Mouse (Mus musculus) spleen, adult 12 weeks (tissue): Measurements from ENCODE around the gene Rbm47.

ENCODE experiments used
- DNase-seq: peaks from one replicate; pipeline ENCODE4 v3.0.0; 2022; ENCODE audit warnings: low spot score

Rbm47 gene

DNA sequence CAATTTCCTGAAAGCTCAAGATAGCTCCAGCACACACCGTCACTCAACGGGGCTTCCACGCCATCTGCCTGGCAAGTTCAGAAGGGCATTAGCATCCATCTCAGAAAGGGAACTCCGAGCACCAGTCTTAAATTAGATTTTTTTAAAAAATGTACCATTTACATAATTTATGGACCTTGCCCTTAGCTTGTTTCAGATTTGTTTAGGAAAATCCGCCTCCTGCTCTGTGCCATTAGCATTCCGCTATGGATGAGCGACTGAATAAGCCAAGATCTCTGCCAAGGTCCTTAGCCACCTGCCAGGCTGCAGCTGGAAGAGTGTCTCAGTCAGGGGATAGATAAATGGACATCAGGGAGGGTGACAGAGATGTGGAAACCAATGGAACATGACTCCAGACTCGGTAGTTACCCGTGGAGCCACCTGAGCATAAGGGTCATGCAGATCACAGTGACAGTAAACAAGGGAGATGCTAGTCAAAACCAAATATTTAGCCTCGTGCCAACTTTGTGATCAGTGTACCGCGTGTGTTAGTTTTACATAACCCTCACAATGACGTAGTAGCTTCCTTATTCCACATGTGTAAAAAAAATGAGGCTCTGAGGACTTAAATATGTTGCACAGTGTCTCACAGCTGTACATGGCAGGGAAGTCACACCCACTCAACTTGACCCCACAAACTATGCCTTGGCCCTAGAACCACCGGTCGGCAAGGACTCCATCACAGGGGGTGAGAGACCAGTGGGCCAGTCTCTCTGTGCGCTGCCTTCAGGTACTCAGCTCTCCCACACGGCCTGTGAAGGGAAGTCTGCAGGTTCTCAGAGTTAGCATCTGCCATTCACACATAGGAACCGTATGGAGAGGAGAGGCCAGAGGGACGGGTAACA lies 110.6 kb downstream of the Rbm47 start:
- no peak for DNase-seq

DNA sequence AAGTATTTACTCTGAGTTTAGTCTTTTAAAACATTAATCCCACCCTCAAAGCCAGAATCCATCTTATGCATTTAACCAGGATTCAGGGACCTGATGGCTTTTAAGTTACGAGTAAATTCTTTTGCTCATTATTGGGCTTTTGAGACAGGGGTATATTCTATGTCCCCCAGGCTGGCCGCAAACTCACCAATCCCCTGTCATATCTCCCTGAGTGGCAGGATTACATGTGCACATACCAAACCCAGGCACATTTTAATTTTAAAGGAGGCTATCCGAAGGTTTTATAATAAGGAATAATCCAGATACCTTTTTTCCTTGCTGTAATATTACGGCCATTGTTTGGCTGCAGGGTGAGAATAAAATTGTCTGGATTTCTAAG lies 111.3 kb downstream of the Rbm47 start:
- DNase-seq: no peak

DNA sequence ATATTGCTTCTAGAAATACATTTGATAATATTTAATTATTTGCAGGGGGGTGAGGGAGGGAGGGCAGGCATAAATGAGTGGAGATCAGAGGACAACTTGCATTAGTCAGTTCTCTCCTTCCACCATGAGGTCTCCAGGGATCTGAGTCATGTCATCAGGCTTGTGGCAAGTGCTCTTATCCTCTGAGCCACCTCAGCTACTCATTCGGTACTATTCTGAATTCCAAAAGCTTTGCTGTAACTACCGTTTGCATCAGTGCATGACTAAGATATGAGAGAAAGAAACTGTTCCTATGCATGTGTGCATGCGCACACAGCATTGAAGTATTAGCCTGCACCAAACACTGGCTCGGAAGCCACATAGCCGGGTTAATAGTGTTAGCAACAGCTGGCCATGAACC lies 114.1 kb downstream of the Rbm47 start:
- DNase-seq: no peak

DNA sequence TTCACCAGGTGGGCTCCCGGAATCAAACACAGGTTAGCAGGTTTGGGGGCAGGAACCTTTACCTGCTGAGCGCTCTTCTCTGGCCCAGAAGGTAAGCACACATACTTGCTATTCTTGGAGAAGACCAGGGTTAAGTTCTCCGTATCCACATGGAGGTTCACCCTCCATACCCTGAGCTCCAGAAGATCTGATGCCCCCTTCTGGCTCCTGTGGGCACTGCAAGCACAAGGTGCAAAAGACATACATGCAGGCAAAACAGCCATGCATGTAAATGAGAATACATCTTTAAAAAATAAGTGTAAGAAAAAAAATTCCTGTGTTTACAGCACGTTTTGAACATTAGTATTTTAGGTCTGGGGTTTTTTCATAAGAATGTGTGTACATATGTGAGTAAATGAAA lies 116.2 kb downstream of the Rbm47 start:
- DNase-seq: no peak

DNA sequence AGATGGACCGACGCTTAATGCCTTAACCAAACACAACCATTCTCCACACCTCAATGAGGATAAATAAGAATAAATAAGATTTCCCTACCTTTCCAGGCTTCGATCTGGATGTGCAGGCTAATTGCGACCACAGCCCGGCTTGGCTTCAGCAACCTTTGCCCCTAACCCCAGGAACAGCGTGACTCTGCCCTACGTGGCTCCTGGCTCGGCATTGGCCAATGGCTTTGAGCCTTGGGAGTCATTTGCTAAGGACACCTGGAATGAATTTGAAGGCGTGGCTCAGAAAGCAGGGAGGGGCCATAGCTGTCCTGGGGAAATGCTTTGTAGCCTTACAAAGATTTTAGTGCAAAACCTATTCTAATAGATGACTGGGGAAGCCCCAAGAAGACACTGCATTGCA lies 118.5 kb downstream of the Rbm47 start:
- DNase-seq: no peak

DNA sequence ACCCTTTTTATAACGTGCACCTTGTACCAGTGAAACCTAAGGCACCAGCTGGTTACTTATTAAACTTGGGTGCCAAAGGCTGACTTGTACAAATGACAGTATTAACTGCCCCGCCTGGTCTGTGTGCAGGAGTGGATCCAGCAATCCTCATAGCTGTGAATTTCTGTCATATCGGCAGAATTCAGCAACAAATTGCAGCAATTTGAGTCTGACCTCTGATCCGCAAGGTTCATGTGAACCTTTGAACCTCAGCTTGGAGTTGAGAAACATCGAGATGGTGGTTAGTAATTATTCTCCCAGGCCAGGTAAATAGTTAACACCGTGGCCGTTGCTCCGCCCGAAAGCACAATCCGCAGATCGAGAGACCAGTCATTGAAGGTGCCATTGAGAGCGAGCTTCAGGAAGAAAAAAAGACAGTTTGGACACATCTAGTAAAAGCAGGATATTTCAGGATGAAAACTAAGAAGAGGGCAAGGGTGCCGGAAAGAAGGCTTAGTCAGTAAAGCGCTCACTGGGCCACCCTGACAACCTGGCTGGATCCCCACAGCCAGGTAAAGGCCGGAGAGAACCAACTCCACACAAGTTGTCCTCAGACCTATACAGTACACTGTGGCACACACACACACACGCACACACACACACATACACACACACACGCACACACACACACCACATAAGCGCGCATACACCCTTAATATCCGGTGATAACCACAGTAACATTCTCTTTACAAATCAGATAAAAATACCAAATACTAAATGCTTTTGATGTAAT lies 120.0 kb downstream of the Rbm47 start:
- no peak for DNase-seq

DNA sequence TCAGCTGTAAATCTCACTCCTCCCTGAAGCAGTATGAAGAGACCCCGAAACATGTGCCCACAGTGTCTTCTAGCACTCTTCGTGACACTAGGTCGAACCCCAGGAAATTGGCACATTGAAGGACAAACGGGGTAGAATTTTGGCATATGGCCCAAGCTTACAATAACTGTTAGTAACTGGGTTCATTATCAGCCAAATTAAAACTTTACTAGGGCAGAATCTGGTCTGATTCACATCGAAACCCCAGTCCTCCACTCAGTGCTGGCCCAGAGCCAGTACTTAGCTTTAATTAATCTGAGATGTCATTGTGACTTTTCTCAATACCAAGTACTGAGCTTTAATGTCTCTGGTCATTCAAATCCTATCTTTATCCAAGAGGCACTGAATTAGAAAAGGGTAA lies 122.1 kb downstream of the Rbm47 start:
- no peak for DNase-seq

DNA sequence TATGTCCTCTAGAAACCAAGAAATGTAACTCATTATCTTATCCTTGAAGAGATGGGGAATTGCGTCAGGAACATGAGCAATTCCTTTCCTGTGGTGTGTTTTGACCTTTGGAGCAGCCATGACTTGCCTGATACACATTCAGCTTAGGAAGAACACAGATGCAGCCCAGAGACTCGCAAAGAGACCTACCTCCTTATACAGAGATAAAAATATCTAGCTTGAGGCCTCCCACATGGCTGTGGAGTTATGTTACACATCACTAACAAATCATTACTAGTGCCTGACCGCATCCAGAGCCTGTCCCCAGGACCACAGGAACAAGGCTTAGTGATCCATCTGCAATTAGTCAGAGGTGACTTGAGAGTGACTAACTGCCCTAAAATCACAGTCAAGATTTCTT lies 126.6 kb downstream of the Rbm47 start:
- DNase-seq: no peak

DNA sequence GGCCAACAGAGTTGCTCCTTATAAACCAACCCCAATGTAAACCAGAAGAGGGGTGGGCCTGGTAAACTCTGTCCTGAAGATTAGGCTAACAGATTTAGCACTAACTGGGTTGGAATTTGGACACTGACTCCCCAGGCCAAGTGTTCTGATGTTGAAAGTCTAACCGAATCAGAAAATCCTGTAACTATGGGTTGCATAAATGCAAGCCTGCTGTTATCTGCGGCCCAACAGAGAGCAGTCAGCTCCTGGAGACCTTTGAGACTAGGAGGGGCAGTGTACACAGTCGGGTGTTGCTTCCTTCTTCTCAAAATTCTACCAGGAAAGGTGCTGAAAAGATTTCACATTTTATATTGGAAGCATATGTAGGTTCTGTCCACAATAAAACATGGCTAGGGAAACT lies 129.0 kb downstream of the Rbm47 start:
- no peak for DNase-seq

DNA sequence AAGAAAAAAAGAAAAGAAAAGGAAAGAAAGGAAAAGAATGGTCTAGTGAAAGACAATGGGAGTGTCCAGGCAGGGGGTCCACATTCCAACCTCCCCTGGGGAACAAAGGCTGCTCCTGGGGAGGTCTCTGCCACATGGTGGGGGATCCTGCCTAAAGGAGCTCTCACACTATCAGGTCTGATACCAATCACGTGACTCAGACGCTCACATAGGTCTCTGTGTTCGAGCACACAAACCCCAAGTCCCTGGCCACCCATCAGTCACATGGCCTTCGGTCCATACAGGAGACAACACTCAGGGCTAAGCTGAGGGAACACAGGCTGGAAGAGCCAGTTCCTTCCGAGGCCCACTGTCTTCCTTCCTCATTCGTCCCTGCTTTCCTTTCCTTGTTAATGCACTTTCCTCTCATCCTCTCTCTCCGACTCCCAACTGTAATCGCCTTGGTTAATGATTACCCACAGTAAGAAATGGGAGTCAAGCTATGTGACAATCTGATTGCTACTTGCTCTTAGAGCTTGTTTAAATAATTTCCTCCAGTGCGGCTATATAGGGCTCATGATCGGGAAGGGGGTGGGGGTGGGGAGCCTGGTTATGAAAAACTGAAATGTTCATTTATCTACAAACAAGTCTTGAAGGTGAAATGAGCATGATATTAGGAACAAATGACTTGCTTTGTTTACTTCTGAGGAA lies 130.1 kb downstream of the Rbm47 start:
- DNase-seq: no peak

DNA sequence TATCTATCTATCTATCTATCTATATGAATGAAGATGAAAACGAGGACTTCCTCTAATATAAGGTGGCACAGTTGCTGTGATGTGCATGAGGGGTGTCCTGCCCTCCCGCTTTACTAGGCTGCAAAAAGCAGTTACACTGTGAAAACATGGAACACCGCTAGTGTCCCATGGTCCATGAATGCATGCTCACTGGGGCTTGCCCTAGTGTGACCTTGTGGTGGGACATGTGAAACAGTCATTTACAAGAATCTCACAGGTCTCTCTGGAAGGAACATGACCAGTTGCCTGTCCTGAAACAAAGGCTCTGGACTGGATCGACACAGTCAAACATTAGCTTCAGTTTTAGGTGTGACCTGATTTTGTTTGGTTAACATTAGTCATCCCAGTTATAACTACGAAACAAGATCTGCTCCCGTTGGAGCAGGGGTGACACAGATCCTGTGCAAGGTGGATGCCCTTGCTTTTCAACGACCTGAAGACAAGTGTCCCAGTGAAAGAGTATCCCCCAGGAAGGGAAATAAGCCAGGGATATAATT lies 132.1 kb downstream of the Rbm47 start:
- no peak for DNase-seq

DNA sequence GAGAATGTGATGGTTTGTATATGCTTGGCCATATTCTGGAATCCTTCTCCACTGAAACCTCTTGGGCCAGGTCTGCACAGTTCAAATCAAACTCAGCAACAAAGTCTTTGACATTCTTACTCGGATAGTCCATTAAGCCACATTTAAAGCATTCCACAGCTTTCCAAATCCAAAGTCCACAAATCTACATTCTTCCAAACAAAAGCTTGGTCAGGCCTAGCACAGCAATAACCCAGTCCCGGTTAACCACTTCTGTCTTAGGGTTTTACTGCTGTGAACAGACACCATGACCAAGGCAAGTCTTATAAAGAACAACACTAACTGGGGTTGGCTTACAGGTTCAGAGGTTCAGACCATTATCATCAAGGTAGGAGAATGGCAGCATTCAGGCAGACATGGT lies 133.1 kb downstream of the Rbm47 start:
- no peak for DNase-seq

DNA sequence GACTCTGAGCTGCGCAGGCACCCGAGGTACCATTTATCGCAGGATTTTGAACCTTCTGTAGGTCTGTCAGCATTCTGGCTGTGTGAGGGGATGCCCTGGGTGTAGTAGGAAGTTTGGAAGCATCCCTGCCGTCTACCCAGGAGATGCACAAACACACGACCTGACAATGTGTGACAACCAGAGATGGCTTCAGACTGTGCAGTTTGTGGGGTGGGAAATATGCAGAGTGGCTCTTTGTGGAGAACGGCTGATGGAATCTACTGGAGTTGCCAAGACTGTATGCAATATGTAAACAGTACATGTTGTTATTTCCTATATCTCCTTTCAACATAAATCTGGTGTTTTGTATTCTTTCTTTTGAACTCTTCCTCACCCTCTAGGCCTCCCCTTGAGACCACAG lies 135.9 kb downstream of the Rbm47 start:
- DNase-seq: no peak

DNA sequence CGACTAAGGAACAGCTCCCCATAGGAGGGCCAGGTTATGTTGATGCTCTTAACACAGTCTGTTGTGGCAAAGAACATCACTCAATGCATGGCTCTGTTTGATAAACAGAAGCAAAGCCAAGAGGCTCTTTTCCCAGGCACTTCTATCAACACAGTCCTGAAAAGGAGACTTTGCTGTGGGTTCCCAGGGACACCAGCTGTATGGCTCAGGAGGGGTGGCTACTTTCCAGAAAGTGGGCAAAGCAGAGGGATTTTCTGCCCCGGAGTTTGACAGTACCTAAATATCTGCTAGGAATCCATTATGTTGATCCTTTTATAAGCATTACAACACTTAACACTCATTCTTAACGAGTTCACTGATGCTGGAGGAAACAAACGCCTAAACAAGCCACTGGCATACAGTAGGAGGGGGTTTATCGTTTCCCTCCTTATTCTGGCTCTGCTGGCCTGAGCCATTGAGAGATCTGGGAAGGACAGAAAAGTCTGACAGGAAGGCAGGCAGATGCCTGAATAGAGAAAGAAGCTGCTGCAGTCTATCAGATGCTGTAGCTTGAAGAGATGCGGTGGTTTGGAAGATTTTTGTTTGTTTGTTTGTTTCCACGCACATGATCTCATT lies 136.4 kb downstream of the Rbm47 start:
- DNase-seq: no peak

DNA sequence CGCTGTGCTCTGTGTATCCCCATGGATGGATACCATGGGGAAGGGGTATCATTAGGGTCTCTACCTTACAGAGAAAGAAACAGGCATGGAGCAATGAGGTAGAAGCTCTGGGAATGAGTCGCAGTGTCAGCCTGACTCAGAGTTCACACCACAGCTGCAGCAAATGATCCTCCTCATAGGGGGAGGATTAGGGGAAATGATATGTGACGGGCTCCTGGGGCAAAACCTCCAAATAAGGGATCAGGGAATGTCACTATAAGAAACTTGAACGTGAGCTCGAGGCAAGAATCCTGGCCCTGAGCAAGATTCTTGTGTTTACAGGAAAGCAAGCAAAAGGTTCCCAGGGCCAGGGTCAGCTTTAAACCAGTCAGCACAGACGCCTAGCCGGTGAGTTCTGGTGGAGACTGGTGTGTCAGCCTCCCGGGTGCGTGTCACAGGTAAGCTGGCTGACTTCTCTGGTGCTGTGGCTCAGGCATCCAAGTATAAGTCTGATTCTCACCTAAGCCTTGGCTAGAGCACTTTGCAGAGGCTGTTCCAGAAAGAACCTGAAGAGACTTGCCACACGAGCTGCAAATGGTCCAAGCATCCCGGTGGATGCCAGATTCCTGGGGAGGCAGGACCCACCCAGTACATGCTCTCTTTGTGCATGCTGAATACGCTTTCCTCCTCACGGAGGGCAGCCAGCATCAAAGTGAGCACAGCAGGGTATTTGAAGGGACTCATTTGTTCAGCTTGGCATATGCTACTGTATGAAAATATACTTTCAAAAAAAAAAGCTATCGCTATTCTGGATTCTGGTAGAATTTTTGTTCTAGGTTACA lies 138.3 kb downstream of the Rbm47 start:
- DNase-seq: no peak

DNA sequence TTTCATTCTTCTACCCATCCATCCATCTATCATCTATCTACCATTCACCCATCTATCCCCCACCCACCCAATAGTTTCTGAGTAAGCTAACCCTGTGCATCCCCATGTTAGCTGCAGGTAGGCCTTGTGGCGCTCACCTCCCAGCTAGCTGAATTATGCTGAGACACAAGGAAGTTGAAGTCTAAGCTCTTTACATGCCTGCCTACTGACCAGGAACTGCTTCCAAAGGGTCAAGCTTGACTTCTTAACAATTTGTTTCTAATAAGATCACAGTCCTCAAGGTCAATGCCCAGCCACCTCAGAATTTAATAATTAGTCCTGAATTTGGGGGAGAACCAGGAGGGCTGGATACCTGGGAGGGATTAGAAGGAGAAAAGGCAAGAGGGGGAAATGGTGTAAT lies 140.1 kb downstream of the Rbm47 start:
- DNase-seq: no peak

DNA sequence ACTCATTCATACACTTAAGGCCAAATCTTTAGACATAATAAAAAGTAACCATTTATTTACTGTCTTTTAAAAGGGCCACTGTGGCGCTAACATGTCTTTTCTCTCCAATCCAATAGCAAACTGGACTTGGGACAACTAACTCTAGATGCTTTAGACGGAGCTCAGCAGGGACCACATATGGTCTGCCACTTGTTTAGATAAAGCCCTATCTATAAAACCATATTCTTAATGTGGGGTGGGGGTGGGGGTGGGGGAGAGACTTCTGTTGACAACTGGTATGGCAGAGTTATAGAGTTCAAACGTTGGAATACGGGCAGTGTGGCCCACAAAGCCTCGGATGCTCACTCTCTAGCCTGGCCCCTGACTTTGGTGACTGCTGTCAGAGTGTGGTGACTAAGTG lies 141.2 kb downstream of the Rbm47 start:
- no peak for DNase-seq

DNA sequence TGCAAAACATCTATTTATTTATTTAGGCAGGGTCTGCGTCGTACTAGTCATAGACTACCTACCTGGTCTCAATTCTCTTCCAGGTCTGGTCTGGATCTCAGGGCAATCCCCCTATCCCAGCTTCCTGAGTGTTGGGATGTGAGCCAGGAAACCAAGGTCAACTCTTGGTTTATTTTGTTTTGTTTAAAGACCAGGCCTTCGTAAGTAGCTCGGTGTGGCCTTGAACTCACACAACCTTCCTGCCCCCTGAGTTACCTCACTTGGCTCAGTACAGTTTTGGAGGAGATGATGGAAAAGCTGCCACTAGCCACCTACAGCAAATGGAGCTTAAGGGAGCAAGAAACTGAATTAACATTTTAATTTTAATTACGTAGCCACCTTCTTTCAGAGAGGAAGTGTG lies 144.7 kb downstream of the Rbm47 start:
- no peak for DNase-seq

DNA sequence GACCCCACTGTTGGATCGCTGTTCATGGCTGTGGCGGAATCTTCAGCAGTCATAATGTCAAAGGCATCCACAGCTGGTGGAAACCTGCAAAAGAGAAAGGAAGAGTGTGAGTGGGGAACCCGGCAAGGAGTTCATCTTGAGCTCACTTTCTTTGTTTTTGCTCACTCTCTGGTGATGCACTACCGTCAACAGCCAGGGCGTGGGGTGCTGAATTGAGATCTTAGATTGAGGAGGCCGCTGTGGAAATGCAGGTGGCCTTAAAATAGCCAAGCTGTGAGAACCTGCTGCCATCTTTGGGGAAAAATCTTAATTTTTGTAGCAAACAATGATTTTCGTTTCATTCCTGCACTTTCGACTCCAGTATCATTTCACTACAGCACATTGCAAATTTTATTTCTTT lies 145.7 kb downstream of the Rbm47 start:
- no peak for DNase-seq

DNA sequence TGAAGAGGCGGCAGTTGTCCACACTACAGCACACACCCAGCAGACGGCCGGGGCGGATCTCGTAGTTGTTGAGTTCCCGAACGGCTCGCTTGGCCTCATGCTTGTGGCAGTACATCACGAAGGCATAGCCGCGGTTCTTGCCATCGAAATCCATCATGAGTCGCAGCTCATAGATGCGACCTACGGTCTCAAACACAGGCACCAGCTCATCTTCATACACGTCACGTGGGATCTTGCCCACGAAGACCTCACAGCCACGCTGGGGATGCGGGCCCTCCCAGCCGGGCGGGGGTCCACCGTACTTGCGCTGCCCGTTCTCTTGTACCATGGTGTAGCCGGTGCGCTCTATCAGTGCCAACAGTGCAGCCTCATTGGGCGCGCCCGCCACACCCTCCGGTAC lies 146.1 kb downstream of the Rbm47 start:
- no peak for DNase-seq

DNA sequence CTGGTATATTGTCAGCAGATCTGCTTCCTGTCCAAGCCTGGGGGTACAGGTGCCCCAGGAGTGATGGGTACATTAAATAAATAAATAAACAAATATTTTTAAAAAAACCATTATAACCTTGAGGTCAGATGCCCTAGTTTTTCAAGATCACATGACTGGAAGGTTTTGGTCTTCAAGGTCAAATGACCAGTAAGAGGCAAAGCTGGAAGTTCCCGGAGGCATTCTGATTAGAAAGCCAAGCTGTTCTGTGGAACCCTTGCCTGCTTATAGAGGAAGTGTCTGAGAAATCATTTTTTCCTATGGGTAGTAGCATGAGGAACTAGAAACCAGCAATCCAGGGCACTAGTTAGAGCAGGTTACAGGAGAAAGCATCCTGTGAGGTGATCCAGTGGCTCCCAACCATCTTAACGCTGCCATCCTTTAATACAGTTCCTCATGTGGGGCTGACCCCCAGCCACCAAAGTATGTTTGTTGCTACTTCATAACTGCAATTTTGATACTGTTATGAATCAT lies 157.4 kb downstream of the Rbm47 start:
- no peak for DNase-seq
